Mouse (Mus musculus) urinary bladder, postnatal 36 days (tissue): ENCODE measurements around the gene Raver1.
"Not testable (repeated sequence)": the region's sequence is repeated elsewhere in the genome, so short reads cannot be mapped to it uniquely, and the experiment has no call there.

Experiments used
- DNase-seq, 2 experiments: peaks; one replicate each; pipeline ENCODE4 v3.0.0; 2022; ENCODE audit warnings: low spot score in 2 of 2, mixed read lengths in 1 of 2

Gene Raver1

DNA sequence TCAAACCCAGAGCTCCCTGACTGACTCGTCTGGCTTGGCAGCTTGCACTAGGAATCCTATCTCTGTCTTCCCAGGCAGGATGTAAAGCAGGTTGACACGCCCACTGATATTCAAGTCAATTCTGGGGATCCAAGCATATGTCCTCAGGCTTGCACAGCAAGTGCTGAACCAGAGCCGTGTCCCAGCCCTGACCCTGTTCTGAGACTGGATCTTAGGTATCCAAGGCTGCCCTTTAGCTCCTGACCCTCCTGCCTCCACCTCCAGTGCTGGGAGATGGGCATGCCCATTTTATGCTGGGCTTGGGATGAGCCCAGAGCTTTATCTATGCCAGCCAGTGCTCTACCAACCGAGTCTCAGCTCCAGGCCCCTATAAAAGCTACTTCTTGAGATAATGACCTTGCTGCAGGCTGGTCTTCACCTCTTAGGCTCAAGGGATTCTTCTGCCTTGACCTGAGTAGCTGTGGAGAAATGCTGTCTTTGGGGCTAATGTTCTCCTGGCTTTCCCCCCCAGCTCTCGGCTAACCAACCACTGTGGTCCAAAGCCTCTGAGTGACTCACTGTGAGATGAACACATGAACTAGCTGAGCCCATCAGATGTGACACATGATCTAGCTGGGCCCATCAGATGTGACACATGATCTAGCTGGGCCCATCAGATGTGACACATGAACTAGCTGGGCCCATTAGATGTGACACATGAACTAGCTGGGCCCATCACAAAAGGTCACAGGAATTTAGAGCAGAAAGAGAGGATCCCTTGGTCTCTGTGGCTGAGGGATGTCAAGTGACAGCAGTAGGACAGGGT lies 14.2 kb upstream of the Raver1 start:
- DNase-seq = no peak

DNA sequence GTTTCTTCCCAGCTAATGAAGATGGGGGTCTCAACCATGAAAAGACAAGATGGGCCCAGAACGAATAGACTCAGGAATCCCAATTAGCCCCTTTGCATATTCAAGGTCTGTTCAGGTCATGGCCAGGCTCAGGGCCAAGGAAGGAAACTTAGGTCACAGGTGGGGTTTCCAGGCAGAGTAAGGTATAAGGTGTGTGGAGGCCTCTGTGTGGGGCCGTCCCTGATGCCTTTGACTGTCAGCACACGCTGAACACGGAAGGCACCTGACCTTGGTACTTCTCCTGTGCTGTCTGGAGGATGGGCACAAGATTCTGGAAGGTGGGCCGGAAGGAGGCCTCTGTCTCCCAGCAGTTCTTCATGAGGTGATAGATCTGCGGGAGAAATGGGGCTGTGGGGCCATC lies 13.0 kb upstream of the Raver1 start:
- no peak for DNase-seq

DNA sequence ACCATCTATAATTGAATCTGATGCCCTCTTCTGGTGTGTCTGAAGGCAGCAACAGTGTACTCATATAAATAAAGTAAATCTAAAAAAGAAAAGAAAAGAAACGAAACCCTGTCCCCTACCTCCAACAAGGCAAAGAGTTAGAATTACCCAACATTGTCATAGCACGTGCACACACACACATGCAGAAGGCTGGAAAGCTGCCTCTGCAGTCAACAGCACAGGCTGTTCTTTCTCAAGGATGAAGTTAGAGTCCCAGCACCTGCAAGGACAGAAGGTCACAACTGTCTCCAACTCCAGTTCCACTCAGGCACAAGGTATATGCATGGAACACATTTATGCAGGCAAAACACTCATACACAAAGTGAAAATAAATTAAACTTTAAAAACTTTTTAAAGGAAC lies 10.3 kb upstream of the Raver1 start:
- no peak for DNase-seq

DNA sequence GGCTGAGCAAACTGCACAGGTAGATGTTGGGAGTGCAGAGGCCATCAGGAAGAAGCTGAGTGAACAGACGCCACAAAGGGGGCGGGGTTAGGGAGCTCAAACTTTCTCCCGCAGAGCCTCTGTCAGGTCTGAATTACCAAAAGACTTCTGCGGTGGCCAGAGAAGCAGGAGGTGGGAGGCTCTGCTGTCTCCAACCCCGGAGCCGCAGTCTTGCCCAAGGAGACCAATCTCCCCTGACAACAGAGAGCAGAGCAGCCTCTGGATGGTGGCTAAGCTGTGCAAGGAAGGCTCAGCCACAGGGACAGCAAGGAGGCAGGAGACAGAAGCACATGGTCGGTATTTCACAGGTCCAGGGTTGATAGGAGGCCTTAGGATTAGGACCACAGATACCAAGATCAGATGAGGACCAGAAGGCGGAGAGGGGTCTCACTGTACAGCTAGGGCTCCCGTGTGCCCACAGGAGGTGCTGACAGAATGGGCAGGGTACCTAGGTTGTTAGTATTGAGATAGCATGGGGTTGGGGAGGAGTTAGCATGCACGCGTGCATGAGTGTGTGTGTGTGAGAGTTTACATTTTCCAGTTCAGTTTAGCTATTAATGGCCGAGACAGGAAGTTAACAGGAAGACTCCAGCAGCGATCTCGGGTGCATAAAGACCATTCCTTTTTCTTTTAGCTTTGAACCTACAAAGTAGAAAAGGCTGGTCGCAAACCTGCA lies 8.8 kb upstream of the Raver1 start:
- DNase-seq = no peak

DNA sequence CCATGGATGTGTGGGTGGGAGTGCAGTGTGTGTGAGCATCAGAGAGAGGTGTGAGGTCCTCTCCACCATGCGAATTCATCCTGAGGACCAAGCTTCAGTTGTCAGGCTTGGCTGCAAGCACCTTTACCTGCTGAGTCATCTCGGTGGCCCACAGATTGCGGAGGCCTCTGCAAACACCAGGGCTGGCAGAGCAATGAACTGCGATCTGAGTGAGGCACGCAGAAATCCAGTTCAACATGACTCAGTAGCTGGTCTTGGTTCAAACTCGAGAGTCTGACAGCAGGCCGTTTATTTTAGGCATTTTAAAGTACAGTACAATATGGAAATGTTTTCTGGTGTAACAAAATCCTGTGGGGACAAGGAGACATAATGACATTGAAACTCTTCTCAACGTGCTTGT lies 6.0 kb upstream of the Raver1 start:
- peak; percentile 33 to 42 for DNase-seq

DNA sequence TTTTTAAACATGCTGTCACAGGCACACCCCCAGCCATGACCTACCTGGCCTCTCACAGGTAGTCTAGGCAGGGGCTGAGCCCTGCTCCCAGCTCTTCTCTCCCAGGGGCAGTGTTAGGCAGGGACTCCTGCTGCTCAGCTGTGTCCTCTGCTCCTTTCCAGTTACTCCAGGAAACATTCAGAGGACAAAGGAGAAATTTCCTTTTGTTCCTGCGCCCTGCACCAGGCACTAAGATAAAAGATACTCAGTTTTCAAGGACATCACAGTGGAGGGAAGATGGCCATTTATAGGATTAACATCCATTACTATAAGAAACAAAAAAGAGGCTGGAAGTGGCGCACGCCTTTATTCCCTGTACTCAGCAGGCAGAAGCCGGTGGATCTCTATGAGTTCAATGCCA lies 4.2 kb upstream of the Raver1 start:
- DNase-seq = no peak

DNA sequence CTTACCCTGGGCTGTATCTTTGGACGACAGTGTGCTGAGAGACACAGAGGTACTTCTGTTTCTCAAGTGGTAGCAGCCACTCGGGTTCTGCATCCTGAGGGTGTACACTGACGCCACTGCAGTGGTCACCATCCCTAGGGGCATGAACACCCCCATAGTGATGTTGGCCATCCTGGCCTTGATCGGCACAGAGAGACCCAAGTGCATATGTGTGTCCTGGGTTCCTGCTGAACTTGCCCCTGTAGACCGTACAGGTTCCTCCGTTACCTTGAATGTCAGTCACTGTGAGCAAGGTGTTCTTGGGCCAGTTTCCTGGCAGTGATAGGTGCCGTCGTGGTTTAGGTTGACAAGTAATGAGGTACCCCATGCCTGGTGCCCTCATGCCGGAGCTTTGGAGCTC lies 1.6 kb upstream of the Raver1 start:
- no peak for DNase-seq

DNA sequence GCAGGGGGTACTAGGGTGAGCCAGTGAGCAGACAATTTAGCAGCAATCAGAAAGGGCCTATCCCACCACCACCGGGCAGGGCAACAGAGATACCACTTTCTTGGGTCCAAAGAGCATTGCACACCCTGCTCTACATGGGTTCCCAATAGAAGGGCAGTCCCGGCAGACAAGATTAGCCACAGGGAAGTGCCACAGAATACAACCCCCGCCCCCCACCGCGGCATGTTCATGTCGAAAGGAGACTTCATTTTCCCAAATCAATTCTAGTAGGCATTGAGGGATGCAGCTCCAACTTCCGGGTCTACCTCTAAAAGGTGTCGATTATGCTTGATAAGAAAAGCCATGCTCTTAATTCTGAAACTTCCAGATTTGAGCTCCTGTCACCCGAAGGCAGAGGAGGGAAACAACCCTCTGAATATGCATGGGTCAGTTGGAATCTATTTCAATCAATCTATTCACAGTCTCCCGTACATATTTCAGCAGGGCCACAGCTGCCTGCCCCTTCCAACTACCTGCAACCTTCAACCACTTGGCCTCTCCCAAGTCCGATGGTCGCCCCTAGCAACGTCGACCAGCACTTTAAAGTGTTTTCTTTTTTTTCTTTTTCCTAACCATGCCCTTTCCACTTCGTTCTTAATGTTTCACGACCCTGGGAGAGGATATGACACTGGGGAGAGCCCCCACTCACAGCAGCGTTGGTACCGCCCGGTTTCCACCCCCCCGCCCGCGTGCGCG lies 669 bp downstream of the Raver1 start:
- DNase-seq = peak in 1 of 2 experiments; percentile 15

DNA sequence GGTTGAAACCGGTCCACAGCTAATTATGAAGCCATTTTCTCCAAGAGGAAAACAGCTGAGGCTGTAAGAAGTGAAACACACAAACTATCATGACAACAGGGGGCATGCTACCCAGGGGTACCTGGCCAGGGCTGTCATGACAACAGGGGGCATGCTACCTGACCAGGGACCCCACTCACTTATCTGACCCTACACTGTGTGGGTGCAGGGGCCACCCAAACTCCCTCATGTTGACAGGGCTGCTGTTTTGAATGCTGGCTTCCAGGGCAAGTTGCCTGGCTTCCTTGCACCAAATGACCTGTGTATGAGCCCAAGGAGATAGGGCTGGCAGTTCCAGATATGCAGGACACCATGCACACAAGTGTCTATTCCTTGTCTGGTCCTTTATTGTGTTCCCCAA lies 1.3 kb downstream of the Raver1 start:
- no peak for DNase-seq

DNA sequence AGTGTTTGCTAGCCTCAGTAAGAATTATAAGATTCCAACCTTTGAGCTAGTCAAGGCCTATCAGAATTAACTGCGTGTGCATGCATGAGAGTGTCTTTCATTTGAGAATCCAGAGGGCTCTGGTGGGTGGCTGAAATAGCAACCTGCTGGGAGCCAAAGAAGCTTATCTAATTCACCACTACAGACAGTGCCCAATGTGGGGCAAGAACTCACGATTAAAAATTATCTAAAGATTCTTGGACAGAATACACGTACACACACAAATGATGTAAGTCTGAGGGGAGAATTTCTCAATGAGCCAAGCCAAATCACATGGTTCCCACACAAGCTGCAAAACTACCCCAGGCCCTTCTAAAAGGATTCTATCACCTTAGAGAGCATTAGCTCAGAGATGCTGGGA lies 8.5 kb downstream of the Raver1 start:
- DNase-seq = no peak

DNA sequence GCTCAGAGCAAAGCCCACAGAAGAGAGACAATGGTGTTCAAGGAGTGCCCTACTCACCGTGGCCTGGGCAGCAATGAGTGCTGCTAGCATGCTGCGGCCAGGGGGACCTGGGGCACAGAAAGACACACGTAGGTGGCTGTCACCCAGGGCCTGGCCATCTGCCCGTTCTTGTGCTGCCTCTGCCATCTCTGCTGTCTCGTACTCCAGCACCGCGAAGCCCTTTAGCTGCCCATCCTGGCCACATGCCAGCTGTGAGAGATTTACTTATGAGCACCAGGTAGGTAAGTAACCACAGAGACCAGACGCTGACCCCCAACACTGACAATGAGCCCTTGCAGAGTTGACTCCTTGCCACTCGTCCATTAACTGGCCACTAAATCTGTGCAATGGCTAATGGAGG lies 10.7 kb downstream of the Raver1 start:
- DNase-seq = no peak

DNA sequence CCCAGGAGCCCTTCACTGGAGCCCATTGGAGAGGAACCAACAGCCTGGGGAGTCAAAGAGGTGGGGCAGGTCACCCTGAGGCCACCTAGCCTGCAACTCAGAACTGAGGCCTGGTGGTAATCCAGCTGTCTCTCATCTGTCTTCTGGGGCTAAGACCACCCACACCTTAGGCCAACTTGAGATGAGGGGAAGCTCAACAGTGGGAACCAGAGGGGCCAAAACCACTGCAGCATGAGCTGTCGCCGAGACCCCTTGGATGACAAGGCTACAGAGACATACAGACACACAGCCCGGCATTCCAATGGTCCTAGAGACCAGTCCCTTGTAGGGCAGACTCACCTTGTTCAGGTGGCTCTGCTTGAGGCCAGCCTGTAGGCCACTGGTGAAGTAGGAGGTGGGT lies 16.2 kb downstream of the Raver1 start:
- no peak for DNase-seq

DNA sequence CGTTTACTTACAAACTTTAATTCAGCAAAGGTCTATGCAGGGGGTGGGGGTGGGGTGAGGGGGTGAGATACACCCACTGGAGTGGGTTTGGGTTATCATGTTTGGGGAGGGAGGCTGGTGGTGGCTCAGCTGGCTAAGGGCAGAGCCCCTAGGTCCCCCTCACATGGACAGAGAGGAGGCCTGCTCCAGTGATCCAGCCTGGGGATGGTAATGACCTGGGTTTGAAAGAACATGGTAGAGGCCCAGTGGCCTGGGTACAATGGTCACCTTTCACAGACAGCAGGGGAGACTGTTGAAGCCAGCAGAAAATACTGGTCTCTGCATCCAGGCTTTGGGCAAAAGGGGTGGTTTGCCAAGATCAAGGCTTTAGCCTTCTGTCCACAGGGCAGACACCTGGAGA lies 17.6 kb downstream of the Raver1 start:
- no peak for DNase-seq

DNA sequence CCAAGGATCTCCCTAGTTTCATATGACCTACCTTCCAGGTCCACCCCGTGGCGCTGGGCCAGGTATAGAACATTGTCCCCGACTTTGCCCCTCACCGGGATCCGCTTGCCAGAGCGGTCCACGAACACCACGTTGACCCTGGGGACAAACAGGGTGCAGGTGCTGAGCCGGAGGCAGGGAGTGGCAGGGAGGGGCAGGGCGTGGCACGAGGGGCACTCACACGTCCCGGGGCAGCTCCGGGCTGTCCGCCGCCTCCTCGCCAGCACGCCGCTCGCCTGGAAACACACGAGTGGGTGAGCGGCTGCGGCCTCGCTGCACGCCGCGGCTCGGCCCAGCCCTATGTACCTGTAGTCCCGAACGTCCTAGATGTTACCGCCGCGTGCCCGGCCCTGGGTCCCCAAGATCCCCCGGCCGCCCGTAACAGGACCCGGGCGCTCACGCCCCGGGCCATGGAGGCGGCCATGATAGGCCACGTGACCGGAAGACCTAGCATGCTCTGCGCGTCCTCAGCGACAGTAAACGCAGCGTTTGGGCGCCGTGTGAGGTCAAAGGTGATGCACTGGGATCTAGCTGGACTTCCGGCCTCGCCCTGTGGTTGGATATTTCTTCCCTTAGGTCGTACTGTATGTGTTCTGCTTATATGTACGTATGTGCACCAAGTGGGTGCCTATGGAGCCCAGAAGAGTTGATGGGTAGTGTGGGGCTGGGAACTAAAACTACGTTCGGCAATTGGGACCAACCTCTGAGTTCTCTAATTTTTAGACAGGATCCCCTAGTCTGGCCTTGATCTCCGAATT lies 18.6 kb downstream of the Raver1 start, which contains the start of the genes Gm49373 and Fdx1l:
Gene Gm49373, minus strand, starts transcription at position 53 of the 797 bp plus-strand sequence.
Gene Fdx1l, minus strand, starts transcription at position 571 of the 797 bp plus-strand sequence.
- peak; percentile 83 to 89 for DNase-seq

DNA sequence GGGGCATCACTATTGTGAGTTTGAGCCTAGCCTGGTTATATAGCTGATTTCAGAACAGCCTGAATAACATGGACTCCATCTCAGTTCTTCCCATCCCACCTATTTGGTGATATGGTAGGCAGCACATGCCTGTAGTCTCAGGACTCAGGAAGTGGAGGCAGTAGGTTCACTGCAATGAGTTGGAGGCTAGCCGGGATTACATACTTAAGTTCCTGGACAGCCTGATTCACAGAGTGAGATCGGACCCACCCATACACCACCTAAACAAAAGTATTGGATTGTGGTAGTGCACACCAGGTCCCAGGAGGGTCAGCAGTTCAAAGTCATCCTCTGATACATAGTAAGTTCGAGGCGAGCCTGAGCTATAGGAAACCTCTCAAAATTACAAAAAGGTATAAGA lies 19.2 kb downstream of the Raver1 start:
- DNase-seq = no peak

DNA sequence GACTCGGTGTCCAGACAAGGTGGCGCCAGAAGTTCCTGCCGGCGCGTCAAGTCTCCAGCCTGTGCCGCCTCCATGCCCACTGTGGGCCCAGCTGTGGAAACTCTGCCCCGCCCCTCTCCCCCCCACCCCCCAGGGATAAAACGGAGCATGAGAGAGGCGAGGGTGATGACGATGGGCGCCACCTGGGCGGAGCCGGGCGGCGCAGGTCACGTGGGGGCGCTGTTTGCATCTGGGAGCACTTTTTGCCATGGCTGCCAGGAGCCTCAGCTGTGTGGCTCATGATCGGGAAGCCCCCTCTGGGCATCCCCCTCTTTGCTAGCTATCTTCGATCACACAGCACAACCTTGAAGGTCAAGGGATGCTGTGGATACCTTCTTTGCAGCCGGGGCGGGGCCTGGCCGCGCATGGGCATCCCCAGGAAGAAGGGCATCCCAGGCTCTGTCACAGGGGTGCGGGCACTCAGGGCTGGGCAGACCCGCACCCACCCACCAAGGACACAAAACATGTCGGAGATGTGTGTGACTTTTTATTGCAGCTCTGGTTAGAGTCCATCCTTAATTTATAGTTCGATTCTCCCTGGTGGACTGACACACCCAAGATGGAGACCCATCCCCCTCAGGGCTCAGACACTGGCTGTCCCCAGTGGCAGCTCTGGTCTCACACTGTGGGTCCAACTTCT lies 24.7 kb downstream of the Raver1 start, which contains the start of gene Zglp1:
Gene Zglp1, minus strand, starts transcription at position 88 of the 679 bp plus-strand sequence.
- no peak for DNase-seq

DNA sequence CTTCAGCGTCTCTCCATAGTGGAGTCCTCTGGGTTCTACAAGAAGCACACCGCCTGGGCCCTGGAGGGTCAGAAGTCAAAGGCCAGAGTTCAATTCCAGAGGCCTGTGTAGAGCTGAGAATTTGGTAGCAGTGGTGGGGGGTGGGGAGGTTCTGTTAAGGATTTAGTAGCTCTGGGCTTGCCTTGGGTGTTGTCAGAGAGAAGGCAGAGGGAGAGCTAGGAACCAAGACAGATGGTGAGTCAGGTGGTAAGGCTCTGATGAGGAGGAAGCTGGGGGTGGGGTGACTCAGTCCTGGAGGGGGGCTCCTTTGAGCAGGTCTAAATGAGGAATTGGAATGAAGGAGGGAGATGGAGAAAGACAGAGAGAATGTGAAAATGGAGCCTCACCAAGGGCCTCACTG lies 28.9 kb downstream of the Raver1 start:
- no peak for DNase-seq

DNA sequence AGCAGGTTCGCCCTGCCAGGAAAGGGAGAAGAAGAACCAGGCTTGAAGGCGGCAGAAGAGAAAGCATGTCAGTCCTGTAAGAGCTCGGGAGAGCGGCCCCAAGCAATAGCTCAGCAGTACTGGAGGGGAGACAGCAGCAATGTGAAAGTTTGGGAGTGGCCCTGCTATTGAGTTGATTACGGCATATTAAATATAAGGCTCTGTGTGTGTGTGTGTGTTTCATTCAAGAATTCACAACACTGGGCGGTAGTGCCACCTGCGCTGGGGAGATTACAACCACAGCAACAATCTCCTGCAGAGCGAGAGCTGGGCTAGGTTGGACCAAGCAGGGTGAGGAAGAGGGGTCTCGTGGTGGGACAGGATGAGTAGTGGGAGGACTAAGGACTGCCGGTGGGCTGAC lies 40.2 kb downstream of the Raver1 start:
- DNase-seq = no peak

DNA sequence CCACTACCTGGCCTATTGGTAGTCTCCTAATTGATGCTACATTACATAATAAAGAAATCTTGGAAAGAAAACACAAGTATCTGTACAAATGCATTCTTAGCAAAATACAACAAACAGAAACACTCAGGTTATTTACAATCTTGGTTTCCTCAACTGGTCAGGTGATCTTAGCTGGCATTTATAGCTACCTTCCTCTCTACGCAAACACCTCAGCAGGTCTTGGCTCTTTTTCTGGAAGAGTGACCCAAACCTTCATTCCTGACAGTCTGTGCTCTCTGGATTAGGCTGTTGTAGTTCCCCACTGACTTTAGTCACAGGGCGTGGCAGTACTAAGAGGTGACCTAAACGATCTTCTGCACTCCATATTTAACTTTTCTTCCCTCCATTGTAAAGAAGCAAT lies 46.6 kb downstream of the Raver1 start:
- DNase-seq = no peak

DNA sequence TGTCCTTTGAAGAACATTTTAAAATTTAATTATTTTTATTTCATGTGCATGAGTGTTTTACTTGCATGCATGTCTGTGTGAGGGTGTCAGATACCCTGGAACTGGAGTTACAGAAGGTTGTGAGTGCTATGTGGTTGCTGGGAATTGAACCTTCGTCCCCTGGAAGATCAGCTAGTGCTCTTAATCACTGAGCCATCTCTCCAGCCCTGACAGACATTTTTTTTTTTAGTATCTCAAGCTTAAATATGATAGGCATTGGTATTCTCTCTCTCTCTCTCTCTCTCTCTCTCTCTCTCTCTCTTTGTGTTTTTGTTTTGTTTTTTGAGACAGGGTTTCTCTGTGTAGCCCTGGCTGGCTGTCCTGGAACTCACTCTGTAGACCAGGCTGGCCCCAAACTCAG lies 47.0 kb downstream of the Raver1 start:
- DNase-seq = not testable (repeated sequence)

DNA sequence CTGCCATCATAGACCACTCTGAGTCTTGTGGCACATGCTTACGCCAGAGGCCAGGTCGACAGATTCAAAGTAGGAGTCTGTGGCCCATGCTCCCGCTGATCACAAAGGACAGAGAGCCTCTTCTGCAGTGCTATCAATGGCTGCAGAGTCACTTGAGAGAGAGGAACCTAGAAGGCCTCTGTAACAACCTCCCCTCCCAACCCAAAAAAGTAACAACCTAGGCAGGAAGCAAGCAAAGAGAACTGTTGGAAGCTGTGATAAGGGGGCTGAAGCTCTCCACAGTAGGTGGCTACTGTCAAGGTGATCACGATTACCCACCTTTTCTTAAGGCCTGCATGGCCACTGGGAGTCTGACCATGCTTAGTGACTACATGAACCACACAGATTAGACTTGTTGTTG lies 48.2 kb downstream of the Raver1 start:
- no peak for DNase-seq
